Mouse (Mus musculus) erythroblast, adult 5-6 weeks (primary cell): Measurements from ENCODE around the gene Kcnmb1. TPM values are rescaled to one million over a fixed set of nuclear protein-coding genes. Genes with fewer than 3 reads are reported as not detected.

Experiments
- ATAC-seq: replicated peaks from 2 replicates; pipeline ENCODE4 v1.8.0; 2016; ENCODE audit warnings: moderate number of reproducible peaks, mild to moderate bottlenecking, moderate TSS enrichment, inconsistent platforms; ENCODE audit not compliant: poor library complexity, low FRiP score, severe bottlenecking
- total RNA-seq, 2 experiments: library from RNA; stranded (forward) in 1 of 2; stranded (reverse) in 1 of 2; fragments of 150-400 nt in 1 of 2; fragments of 200-764, 138-1000 nt in 1 of 2; gene quantifications; 2 replicates each; pipeline versions ENCODE4 v1.2.3 to v1.2.4; 2015 to 2017; ENCODE audit warnings: low replicate concordance in 2 of 2

Kcnmb1 gene
- total RNA-seq, 2 experiments from 2014 or later, result not detected

- ATAC-seq, result no peak
Observed at GRCm38 (mm10) chr11:33943565-33943964, 19.2 kb upstream of the Kcnmb1 start.

- ATAC-seq, result no peak
Observed at GRCm38 (mm10) chr11:33944067-33944785, 18.6 kb upstream of the Kcnmb1 start.

GRCm38 (mm10) chr11:33944786-33945328 is 18.0 kb upstream of the Kcnmb1 start:
- no peak for ATAC-seq

- no peak for ATAC-seq
Observed at GRCm38 (mm10) chr11:33946501-33946900, 16.3 kb upstream of the Kcnmb1 start.

- no peak for ATAC-seq
Observed at GRCm38 (mm10) chr11:33951155-33951554, 11.7 kb upstream of the Kcnmb1 start.

- no peak for ATAC-seq
Observed at GRCm38 (mm10) chr11:33951684-33952625, 10.9 kb upstream of the Kcnmb1 start.

- ATAC-seq, result no peak
Observed at GRCm38 (mm10) chr11:33955982-33956381, 6.8 kb upstream of the Kcnmb1 start.

- no peak for ATAC-seq
Observed at GRCm38 (mm10) chr11:33956623-33957022, 6.2 kb upstream of the Kcnmb1 start.

- no peak for ATAC-seq
Observed at GRCm38 (mm10) chr11:33957595-33957994, 5.2 kb upstream of the Kcnmb1 start.

- no peak for ATAC-seq
Observed at GRCm38 (mm10) chr11:33958713-33959112, 4.1 kb upstream of the Kcnmb1 start.

- no peak for ATAC-seq
Observed at GRCm38 (mm10) chr11:33962178-33962577, 635 bp upstream of the Kcnmb1 start.

GRCm38 (mm10) chr11:33965380-33965779 is 2.6 kb downstream of the Kcnmb1 start:
- ATAC-seq, result no peak

GRCm38 (mm10) chr11:33967708-33968107 is 4.9 kb downstream of the Kcnmb1 start:
- no peak for ATAC-seq

- no peak for ATAC-seq
Observed at GRCm38 (mm10) chr11:33969199-33969598, 6.4 kb downstream of the Kcnmb1 start.

GRCm38 (mm10) chr11:33972114-33972513 is 9.3 kb downstream of the Kcnmb1 start:
- no peak for ATAC-seq

GRCm38 (mm10) chr11:33974341-33975040 is 11.7 kb downstream of the Kcnmb1 start:
- ATAC-seq, result no peak

GRCm38 (mm10) chr11:33975121-33975520 is 12.3 kb downstream of the Kcnmb1 start:
- ATAC-seq, result no peak

GRCm38 (mm10) chr11:33980146-33980545 is 17.3 kb downstream of the Kcnmb1 start:
- no peak for ATAC-seq

GRCm38 (mm10) chr11:33986525-33986924 is 23.7 kb downstream of the Kcnmb1 start:
- ATAC-seq, result no peak

- ATAC-seq, result no peak
Observed at GRCm38 (mm10) chr11:33990002-33990401, 27.2 kb downstream of the Kcnmb1 start.
